In the genomic region with DNA sequence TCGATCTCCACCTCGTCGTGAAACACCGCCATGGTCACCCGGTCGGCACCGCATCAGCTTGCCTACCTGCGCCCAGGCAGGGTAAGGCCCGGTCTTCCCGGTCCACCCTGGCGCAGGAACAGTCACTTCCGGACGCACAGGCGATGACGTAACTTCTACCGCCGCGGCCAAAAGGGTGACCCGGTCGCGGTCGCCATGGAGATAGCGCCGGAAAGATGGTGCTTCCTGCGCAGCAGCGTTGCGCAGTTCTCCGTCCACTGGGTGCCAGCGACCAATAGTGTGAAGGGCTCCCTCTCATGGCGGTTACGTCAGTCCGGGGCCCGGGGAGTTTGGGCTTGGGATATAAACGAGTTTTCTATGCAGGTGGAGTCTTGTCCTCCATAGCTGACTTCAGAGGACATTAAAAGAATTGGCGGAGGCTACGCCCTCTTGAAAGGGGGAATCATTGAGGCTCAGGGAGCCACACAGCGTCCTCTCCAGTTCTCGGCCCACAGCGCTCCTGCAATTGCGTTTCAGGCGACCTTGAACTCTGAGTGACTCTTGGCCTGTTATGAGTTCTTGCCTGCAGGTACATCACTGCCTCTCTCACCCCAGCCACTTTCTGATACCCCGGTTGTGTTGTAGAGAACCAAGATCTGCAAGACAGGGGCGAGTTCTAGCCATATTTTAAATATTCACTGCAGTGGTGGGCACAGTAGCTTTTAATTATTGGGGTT, we compare ENCODE assay signal across 8 mouse cellular contexts. TPM values are rescaled to one million over a fixed set of nuclear protein-coding genes. Genes with fewer than 3 reads are reported as not detected.
A peak's percentile ranks its signal among the peaks of the same experiment; 100 is the strongest.
DNase-seq lines count a peak whose midpoint lies in the region; ATAC-seq and TF ChIP-seq lines count a peak whose summit lies in the region.

A gene (minus strand): TSS at position 244 of the 716 bp plus-strand sequence.

- peaks cover 26% of the 10 kb centered on the region for H3K36me3 ChIP-seq in hindbrain, embryonic 10.5 days
- peaks cover 16% of the 10 kb centered on the region for H3K36me3 ChIP-seq in lung, postnatal 0 days (ENCODE audit: insufficient read depth, low read length)

- peak within 1 kb of the TSS; percentile 91 for H3K27ac ChIP-seq in hindbrain, embryonic 10.5 days
- peak within 1 kb of the TSS; percentile 83 for H3K27ac ChIP-seq in lung, postnatal 0 days (ENCODE audit: low read length)

- no peaks in the 10 kb centered on the region for H3K27me3 ChIP-seq in hindbrain, embryonic 10.5 days (ENCODE audit: insufficient read depth, poor library complexity, severe bottlenecking)
- H3K27me3 ChIP-seq in lung, postnatal 0 days (replicated peaks; ENCODE audit: insufficient read depth, low read length) = no peaks in the 10 kb centered on the region

- H3K4me1 ChIP-seq in hindbrain, embryonic 10.5 days (replicated peaks) = peaks cover 23% of the 10 kb centered on the region
- 0 out of 2 replicates have a peak, but pooled peaks cover 6% of the 10 kb centered on the region for H3K4me1 ChIP-seq in lung, postnatal 0 days (ENCODE audit: insufficient read depth, low read depth, low read length)

- DNase-seq in MN1 (ENCODE audit: low spot score) = peak; percentile 98
- DNase-seq in cerebellum, adult 9-10 months = peak; percentile 99
- peak; percentile 99 for DNase-seq in hindbrain, embryonic 10.5 days (ENCODE audit: low spot score)
- peak; percentile 98 for DNase-seq in layer of hippocampus, adult 9-11 months
- DNase-seq in lung, postnatal 0 days (ENCODE audit: low spot score) = peak; percentile 99
- peak; percentile 98 for DNase-seq in ovary, postnatal 14 days (ENCODE audit: low spot score)
- DNase-seq in thymus, postnatal 14 days = peak; percentile 96

- peak within 1 kb of the TSS; percentile 41 for H3K9ac ChIP-seq in lung, postnatal 0 days (replicated peaks; ENCODE audit: low read depth)

- WGBS in hindbrain, embryonic 10.5 days = under 1% methylated on average over 43 of the region's 43 CpGs
- under 1% methylated on average over 43 of the region's 43 CpGs for WGBS in lung, postnatal 0 days

- peak within 1 kb of the TSS; percentile 71 for H3K4me3 ChIP-seq in hindbrain, embryonic 10.5 days
- peak within 1 kb of the TSS; percentile 58 for H3K4me3 ChIP-seq in lung, postnatal 0 days (ENCODE audit: low read depth, low read length)

- no peaks in the 10 kb centered on the region for H3K9me3 ChIP-seq in hindbrain, embryonic 10.5 days
- H3K9me3 ChIP-seq in lung, postnatal 0 days (ENCODE audit: low read length) = no peaks in the 10 kb centered on the region

- peak within 1 kb of the TSS; percentile 70 for H3K4me2 ChIP-seq in lung, postnatal 0 days (replicated peaks; ENCODE audit: low read depth, low read length)

- no peak; the same call in 1 of the 2 replicates for TF ChIP-seq EP300 in lung, postnatal 0 days (IDR thresholded peaks at IDR 0.05)

- peak; percentile 94 for ATAC-seq in frontal cortex, adult (ENCODE audit: low TSS enrichment)
- peak; percentile 97 for ATAC-seq in lung, postnatal 0 days

- peak; percentile 66 for TF ChIP-seq CTCF in lung, postnatal 0 days (IDR thresholded peaks at IDR 0.05)

RNA-seq across cellular contexts. Expression of the gene that starts here (rescaled TPM):
- polyA plus RNA-seq in hindbrain, embryonic 10.5 days (2016; fragmentation: Nextera tagmentation; extraction: Ambion mirVana) = 89.7 and 93.6 TPM in 2 replicates
- 70.5 and 81.6 TPM in 2 replicates for polyA plus RNA-seq in lung, postnatal 0 days (2015; fragmentation: Nextera tagmentation; extraction: Ambion mirVana)

Comparison
In these comparisons a context has a peak if more than half of its experiments do, and no peak if none do; other contexts are left out.
1. Peak in every context shown above with its lines: DNase-seq, ATAC-seq, H3K4me3 ChIP-seq and H3K27ac ChIP-seq.